Mouse (Mus musculus) layer of hippocampus, adult 2 months (tissue): ENCODE measurements at regions not wholly inside any gene's neighbourhood (a gene's known extent, or its start where the extent isn't known, plus 50 kb on each side); places are given as distances from the start of the nearest gene placed in this dataset.

Source experiments
- DNase-seq, 2 experiments: peaks; one replicate each; pipeline ENCODE4 v3.0.0; 2022; ENCODE audit warnings: low spot score in 2 of 2
- H3K27ac ChIP-seq: fragments of 200-600 bp; 2 replicates; pipeline ENCODE4 v1.8.1; 2022
- H3K4me3 ChIP-seq: fragments of 200-600 bp; 2 replicates; pipeline ENCODE4 v1.8.1; 2022; ENCODE audit warnings: mild to moderate bottlenecking
- CTCF ChIP-seq: fragments of 200-600 bp; conservative IDR thresholded peaks from 2 replicates; pipeline ENCODE4 v1.8.1; 2022; ENCODE audit warnings: antibody characterized with exemption, mild to moderate bottlenecking, moderate library complexity

DNA sequence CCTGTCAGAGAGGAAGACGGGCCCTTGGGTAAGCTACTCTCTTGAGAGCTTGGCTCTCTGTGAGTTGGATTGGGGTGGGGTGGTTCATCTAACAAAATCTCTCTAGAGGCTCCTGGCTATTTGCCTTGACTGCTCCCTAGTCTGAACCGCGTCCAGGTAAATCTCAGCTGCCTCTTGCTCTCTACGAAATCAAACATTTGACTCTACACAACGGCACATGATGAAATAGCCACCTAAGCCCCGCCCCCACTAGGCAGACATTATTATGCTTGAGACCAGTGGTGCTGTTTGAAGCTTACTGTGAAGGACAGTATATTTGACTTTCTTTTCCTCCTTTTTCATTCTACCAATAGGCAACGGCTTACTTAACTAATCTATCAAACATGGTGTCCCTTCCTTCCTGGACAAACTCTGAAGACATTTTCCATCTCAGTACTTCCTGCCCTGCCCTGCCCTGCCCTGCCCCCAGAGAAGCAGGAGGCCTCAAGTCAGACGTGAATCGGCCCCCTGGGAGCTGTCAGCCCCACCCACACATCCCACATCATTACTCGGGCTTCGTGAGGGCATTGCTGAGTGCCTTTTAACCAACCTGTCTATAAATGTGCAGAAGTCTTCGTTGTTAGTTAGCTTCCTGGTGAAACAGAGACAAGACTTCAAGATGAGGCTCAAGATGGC is 103.4 kb upstream of the Rreb1 start:
- no peak for TF ChIP-seq CTCF
- Histone ChIP-seq H3K27ac (no peak overlapping the region), H3K4me3 (no peak overlapping the region)
- DNase-seq, result no peak

DNA sequence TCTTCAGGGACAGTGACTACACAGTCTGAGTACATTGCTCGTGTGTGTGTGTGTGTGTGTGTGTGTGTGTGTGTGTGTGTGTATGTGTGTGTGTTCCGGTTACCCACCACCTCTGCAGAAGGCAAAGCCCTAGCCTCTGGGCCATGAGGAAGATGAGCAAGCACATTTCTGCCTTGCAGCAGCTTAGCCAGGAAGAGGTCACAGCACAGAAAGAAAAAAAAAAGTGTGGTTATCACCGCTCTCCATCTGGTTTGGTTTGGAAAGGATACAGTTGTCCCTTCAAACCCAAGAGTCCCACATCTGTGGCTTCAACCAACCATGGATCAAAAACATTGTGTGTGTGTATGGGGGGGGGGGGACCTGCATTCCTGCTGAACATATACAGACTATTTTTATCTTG is 102.5 kb upstream of the Rreb1 start:
- no peak for DNase-seq
- no peak for TF ChIP-seq CTCF
- Histone ChIP-seq H3K27ac (no peak overlapping the region), H3K4me3 (no peak overlapping the region)

DNA sequence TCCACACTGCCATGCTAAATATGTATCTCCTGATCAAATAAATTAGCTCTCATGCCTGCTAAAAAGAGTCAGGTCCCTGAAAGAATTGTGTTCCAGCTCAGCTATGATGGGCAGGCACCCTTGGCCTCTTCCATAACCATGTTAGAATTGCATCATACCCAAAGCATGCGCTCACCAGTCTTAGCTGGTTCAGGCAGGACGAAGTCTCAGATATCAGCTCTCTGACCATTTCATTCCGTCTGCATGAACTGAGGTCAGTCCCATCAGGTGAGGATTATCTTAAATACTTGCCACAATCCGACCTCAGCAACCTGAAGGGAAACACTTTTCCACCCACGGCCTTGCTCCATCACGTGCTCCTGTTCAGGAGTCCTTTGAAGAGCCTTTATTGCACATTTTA is 101.3 kb upstream of the Rreb1 start:
- Histone ChIP-seq H3K27ac (no peak overlapping the region), H3K4me3 (no peak overlapping the region)
- TF ChIP-seq CTCF, result no peak
- DNase-seq, result no peak

DNA sequence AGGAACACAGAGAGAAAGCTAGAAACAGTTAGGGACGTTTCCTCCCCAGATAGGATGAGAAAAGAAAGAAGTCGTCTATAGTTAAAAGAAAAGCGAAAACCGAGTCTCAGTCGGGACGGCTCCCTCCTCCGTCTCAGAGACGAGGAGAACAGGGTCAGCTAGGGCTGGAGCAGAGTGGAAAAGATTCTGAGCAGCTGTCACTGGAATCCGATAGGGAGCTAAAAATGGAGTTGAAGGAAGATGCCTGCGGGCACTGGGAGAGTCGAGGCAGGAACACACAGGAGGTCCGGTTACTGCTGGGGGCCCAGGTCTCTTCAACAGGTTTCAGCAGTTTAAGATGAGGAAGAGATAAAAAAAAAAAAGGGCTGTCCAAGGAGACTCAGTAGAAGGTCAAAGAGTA is 99.9 kb upstream of the Rreb1 start:
- no peak overlapping the region for H3K4me3 ChIP-seq
- no peak for DNase-seq
- no peak for TF ChIP-seq CTCF
- no peak overlapping the region for H3K27ac ChIP-seq

- no peak for TF ChIP-seq CTCF
- no peak overlapping the region for H3K4me3 ChIP-seq
- DNase-seq, result no peak
- no peak overlapping the region for H3K27ac ChIP-seq
Measured at GRCm38 (mm10) chr13:37678772-37679171, 99.4 kb upstream of the Rreb1 start.

DNA sequence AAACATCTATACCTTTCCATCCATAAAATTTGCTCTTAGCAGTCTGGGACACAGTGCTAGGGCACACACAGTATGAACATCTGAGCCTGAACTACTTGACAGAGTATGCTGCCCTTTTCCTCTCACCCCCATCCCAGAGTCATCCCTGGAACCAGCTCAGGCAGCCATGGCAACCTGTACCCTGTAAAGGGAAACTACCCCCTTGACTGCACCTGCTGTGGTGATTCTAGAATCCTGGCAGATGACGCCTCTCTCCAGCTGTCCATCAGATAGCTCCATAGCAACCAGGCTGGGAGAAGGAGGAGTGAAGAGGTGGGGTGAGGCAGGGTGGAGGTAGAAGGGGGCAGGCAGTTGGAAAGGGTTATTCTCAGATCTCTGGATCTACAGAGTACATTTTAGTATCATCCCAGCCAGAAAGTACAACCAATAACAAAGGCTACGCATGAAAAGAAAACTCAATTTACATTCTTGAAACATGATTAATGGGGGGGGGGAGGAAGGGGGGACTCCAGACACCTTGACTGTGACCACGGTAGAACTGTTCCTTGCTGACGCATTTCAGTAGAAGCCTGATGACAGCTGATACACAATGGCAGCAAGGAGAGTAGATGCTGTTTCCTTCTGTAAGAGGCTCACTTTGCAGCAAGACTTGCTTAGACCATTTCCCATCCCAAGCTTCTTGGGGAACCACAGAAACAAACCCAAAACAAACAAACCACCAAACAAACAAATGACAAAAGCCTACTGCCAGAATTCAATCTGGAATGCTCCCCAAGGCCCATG is 97.2 kb upstream of the Rreb1 start:
- H3K27ac ChIP-seq, result peak overlapping the region; percentile 67
- no peak overlapping the region for H3K4me3 ChIP-seq
- TF ChIP-seq CTCF, result no peak
- DNase-seq, result peak; percentile 72 to 74

DNA sequence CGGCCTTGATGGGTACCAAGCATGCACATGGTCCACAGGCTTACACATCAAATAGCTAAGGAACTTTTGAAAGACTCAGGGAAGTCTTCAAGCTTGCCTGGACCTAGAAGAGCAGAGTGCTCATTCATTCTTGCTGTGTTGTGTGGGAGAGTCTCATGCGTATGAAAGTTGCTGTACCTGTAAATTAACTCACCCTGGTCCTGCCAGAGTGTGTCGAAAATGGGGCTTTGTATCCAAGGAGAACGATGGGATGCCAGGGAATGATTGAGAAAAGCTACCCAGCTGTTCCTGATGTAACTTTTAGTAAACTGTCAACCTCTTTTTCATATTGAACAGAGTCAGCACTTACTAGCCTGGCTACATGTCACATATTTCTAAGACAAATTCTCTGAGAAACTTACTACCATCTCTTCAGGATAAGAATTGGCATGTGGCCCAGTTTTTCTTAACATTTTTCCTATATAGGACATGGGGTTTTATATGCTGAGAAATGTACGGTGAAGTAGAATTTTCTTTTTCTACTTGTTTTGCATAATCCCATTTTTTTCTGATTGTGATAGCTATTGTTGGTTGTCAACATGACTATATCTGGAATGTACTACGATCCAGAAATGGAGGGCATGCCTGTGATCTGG is 95.0 kb upstream of the Rreb1 start:
- TF ChIP-seq CTCF, result no peak
- H3K27ac ChIP-seq, result no peak overlapping the region
- H3K4me3 ChIP-seq, result no peak overlapping the region
- no peak for DNase-seq

DNA sequence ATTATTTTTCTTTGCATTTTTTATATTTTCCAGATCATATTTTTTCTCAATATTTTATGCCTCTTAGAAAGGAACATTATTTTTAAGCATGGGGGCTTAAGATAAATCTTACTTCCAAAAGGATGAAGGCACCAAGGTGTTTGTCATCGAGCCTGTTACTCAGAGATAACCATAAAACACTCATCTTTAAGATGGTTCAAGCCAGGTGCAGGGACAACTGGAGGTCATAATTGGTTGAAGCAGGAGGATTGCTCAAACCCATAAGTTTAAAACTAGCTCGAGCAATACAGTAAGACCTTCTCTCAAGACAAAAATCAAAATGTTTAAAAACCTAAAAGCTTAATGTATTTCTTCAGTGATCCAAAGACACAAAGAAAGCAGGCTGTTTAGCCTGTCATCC is 92.6 kb upstream of the Rreb1 start:
- no peak for TF ChIP-seq CTCF
- H3K27ac ChIP-seq, result no peak overlapping the region
- no peak for DNase-seq
- no peak overlapping the region for H3K4me3 ChIP-seq

DNA sequence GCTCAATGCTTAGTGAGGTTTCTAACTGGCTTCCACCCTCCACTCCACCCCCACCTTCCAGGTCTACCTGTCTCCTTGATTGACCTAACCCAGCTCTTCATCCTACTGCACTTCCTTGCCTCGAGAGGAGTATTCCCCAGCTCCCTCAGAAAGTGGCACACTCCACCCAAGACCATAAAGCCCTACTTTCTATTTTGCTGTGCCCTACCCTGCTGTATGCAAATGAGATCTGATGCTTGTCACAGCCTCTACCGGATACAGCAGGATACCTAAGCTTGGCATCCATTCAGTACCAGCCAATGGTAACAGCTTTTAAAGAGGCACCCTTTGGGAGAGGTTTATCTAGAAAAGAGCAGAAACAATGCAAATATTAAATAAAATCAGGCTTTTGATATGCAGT is 92.1 kb upstream of the Rreb1 start:
- DNase-seq, result no peak
- no peak overlapping the region for H3K4me3 ChIP-seq
- H3K27ac ChIP-seq, result no peak overlapping the region
- TF ChIP-seq CTCF, result no peak

GRCm38 (mm10) chr13:37689127-37689777 is 88.9 kb upstream of the Rreb1 start:
- TF ChIP-seq CTCF, result no peak
- no peak overlapping the region for H3K4me3 ChIP-seq
- DNase-seq, result no peak
- no peak overlapping the region for H3K27ac ChIP-seq

DNA sequence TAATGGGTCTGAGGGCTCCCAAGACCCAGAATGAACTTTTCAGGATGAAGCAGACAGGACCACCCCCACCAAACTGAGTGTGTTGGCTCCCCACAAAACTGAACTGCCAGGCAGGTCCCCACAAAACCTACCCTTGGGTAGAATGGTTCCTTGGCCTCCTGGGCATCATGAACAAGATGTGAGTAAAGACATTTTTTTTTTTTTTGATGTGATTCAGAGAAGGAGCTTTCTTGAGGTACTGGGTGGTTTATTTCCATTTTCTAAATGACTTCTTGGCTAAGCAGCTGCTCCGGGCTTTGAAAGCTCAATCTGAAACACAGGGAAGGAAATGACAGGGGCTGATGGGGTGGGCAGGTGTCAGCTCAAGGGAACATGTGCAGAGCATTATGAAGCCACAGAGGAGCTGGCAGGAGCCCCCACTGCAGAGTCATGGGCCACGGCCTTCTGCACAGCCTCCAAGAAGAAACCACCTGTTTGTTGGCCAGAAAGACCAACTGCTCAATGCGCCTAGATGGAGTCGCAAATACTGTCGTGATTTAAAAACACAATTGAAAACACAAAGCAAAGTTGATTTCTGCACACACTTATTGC is 86.2 kb upstream of the Rreb1 start:
- Histone ChIP-seq H3K27ac (no peak overlapping the region), H3K4me3 (no peak overlapping the region)
- DNase-seq, result no peak
- TF ChIP-seq CTCF, result no peak

DNA sequence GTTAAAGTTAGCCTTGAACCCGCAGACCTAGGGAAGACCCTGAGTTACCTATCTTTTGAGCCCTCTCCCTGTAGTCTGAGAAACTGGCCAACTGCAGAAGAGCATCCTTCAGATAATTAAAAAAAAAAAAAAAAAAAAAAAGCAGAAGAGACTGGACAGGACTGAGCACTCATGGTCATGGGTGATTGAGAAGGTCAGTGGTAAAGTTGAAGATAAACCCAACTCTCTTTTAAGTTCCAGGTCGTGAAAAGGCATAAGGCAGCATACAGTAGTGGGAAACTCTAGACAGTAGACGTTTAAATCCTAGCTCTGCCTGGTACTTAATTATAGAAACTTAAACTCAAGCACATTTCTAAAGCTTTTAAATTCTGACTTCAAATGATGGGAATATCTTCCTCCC is 84.6 kb upstream of the Rreb1 start:
- Histone ChIP-seq H3K27ac (no peak overlapping the region), H3K4me3 (no peak overlapping the region)
- DNase-seq, result no peak
- no peak for TF ChIP-seq CTCF

GRCm38 (mm10) chr13:37704475-37704874 is 73.7 kb upstream of the Rreb1 start:
- no peak for DNase-seq
- no peak for TF ChIP-seq CTCF
- H3K4me3 ChIP-seq, result no peak overlapping the region
- no peak overlapping the region for H3K27ac ChIP-seq
